Mouse (Mus musculus): ENCODE measurements around the gene 6030468B19Rik. TPM values are rescaled to one million over a fixed set of nuclear protein-coding genes. Genes with fewer than 3 reads are reported as not detected.
A peak's percentile ranks its signal among the peaks of the same experiment; 100 is the strongest.

Gene 6030468B19Rik
- not detected for total RNA-seq (2021)
- long read RNA-seq, experiment 1: 0 reads
- long read RNA-seq, experiment 2: 0 reads

DNA sequence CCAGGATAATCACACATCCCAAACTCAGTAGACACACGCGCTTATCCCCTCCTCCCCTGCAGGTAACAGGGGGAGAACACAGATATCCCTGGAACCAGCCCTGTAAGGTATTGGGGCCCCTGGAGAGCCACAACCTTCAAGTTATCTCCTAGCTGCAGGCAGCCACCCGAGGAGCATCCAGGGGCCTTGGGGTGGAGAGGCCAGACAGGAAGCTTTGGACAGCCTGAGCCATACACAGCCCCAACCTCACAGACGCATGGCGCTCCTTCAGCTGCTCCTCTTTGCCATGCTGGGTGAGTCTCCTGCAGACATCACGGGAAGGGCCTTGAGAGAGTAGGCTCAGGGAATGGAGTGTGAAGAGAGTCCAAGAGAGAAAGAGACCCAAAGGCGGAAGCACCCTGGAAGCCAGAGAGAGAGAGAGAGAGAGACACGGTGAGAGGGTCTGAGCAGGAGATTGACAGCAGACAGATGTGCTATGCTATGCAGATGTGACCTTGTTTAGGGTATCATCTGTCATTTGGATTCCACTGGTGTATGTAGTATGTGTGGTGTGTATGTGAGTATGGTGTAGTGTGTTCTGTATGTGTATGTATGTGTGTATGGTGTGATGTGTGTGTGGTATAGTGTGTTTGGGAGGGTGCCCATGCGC lies at the start of gene 6030468B19Rik:
Gene 6030468B19Rik, plus strand, starts transcription at position 150 of the 649 bp plus-strand sequence.
- DNase-seq: no peak

DNA sequence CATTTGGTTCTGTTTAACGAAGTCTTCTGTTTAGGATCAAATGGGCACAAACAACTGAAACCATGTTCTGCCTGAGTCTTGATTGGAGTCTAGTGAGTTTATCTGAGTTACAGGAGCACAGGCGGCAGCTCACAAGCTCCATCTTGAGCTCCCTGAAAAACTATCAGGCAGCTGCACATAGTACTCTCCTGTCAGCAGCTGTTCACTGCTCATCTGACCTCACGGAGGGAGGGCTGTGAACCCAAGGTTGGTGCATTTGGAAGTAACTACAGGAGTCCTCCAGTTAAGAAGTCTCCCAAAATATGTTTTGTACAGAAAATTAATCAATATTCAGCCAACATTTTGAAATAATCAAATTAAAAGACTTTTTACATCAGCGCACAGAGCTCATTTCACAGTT lies 48.8 kb upstream of the 6030468B19Rik start:
- no peak for DNase-seq

DNA sequence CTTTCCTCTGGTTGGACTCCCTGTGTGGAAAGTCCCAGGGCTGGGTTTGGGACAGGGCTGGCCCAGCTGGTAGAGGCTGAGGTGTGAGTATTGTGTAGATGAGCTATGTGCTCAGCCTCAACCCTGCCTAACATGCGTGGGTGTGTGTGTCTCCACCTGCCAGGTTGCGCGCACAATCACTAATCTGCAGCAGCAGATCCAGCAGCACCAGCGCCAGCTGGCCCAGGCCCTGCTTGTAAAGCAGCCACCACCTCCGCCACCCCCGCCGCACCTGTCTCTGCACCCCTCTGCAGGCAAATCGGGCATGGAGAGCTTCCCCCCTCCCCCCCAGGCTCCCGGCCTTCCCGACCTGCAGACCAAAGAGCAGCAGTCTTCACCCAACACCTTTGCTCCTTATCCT lies 48.0 kb upstream of the 6030468B19Rik start:
- DNase-seq: no peak

DNA sequence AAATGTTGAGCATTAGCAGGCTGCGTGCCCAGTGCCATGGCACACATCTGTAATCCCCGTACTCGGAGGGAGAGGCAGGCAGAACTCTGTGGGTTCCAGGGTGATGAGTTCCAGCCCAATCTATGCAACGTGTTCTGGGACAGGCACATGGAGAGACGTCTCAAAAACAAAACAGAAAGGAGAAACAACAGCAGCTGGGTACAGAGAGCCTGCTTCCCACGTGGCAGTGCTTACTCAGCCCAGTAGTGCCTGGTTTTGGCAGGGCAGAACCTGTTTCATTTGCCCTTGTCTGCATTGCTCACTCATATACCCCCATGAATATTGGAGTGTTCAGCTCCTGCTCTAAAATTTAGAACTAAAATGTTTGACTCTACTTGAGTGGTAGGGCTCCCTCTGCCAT lies 45.9 kb upstream of the 6030468B19Rik start:
- DNase-seq: no peak

DNA sequence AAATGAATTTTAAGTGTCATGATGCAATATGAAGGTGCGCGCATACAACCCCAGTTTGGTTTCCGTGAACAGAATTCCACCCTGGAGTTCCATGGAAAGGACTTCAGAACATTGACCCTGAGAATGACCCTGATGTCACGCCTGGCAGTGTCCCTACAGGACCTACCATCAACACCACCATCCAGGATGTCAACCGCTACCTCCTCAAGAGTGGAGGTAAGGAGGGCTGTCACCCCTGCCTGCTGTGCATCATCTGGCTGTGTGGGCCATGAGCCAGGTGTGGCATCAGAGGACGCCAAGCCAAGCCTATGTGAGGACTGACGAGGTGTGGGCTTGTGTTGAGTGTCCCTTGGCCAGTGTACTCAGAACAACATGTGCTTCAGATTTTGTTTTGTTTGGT lies 41.6 kb upstream of the 6030468B19Rik start:
- no peak for DNase-seq

DNA sequence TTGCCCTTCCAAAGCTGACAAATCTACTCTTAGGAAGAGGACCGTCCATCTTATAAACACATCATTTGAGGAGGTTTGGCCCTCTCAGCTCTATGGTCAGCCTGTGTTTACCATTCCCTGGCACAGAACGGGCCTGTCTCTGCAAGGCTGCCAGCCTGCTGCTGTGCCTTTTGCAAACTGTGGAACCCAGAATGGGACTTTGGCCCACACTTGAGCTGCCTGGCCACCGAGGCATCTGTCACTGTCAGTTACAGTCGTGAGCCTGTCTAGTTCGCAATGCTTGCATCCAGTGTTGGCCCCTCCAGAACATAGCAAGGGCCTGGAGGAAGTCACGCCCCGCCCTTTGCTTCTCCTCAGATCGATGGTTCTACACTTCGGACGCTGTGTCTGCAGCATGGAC lies 38.2 kb upstream of the 6030468B19Rik start:
- no peak for DNase-seq

DNA sequence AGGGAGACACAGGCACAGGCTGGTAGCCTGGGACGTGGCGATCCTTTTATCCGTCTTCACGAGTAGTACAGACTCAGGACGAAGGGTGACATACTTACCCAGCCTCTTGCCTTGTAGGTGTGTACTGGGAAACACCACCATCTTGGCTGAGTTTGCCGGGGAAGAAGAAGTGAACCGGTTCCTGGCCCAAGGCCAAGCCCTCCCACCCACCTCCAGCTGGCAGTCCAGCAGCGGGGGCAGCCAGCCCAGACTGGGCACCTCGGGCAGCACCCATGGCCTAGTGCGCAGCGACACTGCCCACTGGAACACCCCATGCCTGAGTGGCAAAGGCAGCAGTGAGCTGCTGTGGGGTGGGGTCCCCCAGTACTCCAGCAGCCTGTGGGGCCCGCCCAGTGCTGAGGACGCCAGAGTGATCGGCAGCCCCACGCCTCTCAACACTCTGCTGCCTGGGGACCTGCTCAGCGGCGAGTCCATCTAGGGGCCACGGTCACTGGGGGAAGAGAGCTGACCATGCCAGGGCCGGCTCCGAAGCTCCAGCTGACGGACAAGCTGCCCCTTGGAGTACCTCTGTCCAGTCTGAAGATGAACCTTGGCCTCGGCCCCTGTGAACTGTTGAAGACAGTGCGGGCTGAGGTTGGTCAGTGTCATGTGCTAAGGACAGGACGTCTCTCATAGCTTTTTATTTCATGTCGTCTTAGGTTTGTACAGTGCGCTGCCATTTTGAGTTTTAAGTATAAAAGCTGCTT lies 36.9 kb upstream of the 6030468B19Rik start:
- no peak for DNase-seq

DNA sequence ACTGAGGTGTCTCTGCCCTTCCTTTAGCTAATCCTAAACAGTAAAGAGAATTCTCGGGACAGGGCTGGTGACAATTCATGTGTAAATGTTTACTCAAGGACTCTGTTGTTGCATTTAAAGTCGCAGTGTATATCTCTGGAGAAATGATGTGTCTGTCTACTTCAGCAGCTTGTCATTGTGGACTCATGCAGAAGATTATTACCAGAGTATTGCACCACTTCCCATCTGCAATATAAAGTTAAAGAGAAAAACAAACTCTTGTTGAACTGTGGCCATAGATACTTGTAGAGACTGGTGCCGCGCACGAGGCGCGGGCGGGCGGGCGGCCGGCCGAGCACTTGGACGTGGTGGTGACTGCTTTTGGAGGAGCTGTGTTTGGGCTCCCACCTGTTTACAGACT lies 35.7 kb upstream of the 6030468B19Rik start:
- no peak for DNase-seq

DNA sequence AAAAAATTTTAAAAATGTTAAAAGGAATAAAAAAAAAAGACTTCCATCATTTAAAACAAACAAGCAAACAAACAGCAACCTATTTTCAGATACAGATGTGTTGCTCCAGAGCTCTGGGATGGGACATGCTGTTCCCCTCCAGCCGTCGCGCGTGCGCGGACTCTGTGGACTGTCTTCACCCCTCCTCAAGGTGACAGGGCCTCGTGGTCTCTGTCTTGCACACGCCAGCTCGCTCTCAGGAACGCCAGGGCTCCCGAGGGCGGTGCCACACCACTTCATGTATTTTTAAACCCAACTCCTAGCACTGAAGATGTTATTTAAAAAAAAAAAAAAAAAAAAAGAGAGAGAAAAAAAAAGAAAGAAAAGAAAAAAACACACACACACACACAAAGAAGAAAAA lies 35.2 kb upstream of the 6030468B19Rik start:
- no peak for DNase-seq

DNA sequence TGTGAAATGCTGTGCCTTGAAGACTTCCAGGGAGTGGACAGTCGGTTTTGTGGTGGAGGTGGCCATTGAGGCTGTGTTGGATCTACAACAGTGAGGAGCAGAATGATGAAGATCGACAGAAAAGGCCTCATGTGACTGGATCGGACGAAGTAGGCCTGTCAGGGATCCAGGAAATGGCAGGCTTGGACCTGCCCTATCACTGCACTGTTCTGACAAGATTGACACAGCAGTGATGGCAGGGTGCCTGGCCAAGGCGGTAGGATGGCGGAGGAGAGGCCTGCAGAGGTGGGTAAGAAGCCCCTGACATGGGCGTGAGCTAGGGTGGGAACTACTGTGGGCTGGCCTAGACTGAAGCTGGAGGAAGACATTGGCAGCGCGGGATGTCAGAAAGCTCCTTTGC lies 33.1 kb upstream of the 6030468B19Rik start:
- no peak for DNase-seq

DNA sequence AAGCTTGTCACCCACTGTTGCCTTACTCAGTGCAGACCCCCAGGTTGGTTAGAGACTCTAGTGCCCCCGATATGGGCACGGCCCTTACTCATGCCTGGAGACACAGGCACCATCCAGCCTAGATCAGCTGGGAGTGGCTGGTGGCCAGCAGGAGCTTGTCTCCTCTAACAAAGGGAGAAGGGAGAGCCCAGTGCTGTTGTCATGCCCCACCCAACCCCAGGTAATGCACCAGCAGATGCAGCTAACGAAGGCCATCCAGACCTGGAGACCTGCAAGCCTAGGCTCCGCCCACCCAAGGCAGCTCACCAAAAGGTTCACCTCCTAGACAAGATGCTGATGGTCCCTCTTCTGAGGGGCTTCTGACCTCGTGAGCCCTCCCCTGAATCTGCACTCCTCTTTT lies 32.1 kb upstream of the 6030468B19Rik start:
- DNase-seq: no peak

DNA sequence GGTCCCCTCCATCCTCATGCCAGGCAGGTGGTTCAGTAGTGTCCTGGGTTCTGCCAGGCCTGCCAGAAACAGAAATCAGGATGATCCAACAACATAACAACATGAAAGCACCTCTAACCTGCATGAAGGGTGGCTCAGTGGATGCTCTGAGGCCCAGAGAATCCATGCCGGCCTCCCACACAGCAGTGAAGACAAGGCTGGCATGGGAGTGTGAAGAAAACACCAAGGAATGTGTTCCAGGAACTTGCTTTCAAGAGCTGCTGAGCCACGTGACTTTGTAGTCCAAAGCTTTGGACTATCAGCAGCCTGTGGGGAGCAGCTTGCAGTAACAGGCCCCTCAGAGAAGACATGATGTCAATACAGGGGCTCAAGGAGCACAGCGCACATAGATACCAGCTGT lies 31.2 kb upstream of the 6030468B19Rik start:
- DNase-seq: no peak

DNA sequence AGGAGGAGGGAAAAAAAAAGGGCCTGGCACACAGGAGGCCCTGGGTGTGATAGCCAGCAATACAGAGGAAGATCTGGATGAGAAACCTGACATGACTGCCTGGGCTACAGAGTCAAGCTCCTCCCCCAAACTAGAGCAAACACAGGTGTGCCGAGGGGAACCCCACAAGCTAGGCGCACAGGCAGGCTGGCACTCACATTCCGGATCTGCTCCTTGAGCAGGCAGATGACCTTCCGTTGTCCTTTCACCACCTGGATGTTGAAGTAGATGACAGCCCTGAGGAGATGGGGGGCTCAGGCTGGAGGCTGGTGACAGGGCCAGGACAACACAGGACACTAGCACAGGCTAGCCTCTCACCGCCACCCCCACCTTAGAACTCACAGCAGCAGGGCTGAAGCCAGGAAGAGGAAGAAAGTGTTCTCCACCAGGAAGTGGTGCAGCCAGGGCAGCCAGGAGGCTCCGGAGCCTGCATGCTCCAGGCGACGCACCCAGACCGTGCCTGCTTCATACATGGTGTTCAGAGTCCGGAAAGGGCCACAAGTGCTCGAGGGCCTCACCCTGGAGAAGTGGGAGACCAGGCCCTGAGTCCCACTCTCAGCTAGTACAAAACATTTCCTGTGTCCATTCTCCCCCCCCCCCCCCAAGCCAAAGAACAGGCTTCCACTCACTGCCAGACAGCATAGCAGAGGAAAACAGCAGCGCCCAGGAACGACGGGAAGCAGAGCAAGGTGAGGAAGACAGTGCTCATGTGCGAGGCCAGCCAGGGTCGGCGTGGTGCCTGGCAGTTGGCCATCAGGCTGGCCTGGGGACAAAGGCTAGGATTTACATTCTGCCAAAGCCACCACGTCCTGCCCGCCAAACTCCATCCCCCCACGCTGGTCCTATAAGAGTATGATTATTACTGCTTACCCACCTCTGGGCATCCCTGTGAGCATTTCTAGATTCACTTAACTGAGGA lies 28.5 kb upstream of the 6030468B19Rik start:
- DNase-seq: no peak

DNA sequence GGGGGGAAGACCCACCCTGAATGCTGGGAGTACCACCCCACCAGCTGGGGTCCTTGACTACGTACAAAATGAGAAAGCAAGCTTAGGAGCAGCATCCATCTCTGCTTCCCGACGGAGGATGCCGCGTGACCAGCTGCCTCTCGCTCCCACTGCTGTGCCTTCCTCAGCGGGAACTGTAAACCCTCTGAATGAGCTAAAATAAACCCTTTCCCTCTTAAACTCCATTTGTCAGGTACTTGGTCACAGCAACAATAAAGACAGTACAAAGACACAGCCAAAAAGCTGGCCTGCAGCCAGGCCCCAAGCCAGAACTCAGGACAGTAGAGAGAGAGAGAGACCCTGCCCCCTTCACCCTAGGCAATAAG lies 27.8 kb upstream of the 6030468B19Rik start:
- no peak for DNase-seq

DNA sequence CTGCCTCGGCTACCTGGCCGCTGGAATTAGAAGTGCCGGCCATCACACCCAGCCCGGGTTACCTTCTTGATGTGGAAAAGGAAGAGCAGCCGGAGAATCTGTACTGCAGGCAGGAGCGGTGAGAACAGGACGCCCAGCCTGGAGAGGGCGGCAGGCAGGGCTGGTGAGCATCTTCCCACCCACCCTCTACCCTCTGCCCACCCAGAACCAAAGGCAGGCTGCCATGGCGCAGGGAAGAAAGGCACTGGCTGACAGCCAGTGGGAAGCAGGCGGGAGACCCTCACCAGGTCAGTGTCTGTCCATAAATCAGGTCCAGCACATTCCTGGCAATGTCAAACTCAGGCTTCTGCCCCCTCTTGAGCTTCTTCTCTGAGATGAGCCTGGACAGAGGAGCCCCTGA lies 27.1 kb upstream of the 6030468B19Rik start:
- no peak for DNase-seq

DNA sequence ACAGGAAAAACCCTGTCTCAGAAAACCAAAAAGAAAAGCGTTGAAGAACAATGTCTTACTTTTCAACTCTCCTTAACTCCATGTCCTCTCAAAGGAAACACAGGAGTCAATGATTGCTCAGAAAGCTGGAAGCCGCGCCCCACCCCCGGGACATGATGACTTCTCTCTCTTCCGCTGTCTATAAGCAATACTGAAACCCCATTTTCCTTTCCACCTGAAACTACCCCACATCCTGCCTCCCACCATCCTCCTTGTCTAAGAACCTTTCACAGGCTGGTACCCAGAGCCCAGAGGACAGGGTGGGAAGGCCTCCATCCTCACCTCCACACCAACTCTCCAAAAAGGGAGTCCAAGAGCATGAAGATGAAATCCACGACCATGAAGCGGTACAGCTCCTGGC lies 25.1 kb upstream of the 6030468B19Rik start:
- DNase-seq: no peak

DNA sequence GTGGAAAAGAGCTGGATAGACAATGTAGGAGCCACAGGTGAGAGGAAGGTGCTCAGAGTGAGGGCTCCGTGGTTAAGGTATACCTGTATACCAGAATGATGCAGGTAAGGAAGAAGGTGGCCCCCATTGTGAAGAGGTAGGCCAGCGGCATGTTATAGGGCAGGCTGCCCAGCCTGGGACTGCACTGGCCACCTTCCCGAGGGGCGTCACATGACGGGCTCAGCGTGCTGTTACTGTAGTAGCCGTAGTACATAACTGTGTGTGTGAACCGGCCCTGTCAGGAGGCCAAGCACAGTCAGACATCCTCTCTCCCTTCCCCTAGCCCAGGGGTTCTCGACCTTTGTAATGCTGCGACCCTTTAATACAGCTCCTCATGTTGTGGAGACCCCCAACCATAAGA lies 22.5 kb upstream of the 6030468B19Rik start:
- DNase-seq: no peak

DNA sequence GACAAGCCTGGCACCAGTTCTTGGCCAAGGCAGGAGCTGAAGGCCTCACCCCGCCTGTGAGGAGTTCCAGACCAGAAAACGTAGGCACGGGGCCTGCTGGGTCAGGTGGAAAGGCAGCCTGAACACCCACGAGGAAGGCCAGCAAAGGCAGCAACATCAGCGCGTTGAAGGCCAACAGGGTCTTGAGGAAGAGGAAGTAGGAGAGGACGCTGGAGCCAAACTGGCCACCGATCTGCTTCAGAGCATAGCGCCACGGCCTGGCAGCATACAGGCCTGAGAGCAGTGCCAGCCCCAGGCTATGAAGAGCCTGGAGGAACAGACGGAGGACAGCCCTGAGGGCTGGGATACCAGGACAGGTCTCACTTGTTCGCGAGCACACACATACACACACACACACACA lies 21.9 kb upstream of the 6030468B19Rik start:
- no peak for DNase-seq

DNA sequence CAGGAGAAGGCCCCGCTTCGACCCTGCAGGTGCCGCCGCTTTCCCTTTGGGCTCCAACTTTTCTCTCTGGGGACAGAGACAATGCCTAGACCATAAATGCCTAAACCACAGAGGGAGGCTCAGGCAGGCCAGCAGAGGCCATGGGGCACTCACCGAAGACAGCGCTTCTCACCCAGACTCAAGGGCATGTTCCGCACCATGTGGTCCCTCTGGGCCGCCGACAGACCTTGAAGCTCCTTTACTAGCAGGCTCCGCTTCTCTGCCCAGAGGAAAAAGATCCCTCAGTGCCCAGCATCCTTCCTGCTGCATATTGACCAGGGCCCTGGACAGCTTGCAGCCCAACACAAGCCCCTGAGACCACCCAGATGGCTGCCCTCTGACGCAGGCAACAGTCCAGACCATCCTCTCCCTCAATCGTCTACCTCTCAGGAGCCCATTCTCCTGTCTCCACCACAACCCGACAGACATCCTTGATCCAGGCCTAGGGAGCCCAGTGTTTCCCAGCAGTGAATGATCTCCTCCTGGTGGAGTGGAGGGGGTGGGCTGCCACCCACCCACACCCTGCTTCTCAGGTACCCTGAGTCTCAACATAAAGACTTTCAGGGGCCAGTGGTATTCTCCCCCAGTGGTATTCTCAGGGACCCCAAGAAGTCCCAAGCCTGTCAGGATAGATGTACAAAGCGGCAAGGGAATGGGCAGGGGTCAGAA lies 21.2 kb upstream of the 6030468B19Rik start:
- DNase-seq: peak; percentile 66 to 73

DNA sequence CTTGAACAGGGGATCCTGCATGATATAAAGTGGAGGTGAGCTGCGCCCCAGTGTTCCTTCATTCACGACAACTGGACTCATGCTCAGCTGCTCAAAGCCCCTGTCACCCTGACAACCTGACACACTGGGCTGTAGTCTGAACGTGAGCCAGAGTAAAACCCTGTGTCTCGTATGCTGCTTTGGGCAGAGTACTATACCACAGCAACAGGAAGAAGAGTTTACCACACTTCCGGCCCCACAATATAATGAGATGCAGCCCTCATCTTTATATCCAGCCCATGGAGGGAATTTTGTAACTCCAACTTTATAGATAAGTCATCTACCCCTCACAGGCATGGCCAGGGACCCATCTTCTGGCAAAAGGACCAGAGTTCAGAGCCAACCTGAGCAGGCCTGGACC lies 20.3 kb upstream of the 6030468B19Rik start:
- no peak for DNase-seq

DNA sequence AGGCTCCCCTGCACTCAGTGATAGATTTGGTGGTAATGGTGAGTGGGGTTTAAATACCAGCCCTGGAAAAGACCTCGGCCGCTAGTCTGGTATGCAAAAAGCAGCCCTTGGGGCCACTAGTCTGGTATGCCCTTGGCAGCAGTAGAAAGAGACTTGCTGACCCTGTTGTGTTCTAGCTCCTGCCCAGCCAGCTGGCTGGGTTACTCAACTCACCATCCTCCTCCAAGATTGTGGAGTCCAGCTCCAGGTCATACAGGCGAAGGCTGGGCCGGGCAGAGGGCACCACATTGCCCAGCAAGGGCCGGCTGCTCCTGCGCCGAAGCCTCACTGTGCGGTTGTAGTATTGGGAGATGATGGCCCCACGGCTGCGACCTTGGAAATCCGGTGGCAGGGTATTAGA lies 19.4 kb upstream of the 6030468B19Rik start:
- DNase-seq: peak in 1 of 2 experiments; percentile 31

DNA sequence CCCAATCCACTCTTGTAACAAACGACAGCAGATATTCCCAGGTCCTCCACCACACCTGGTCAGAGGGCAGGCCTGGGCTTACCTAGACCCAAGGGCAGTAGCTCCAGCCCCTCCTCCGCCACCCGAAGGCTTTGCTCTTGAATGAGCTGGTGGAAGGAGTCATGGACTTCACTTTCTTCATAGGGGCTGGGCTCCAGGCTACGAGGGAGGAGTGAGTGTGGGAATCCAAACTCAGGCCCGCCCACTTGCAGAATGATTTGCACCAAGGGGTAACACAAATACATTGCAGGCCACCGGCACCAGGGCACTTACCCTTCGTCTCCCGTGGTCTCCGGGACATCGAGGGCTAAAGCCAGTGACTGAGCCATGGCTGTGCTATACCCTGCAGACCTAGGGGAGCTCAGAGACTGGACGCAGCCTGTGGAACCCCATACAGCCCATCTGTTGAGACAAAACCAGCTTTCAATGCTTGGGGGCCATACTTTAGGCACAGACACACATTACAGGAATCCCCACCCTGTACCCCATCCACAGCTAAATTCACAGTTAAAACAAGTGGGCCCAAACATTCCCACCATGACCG lies 18.5 kb upstream of the 6030468B19Rik start:
- DNase-seq: peak in 1 of 2 experiments; percentile 52
